Mouse (Mus musculus) liver, embryonic 14.5 days (tissue): ENCODE results near the gene Figla. TPM values are rescaled to one million over a fixed set of nuclear protein-coding genes. Genes with fewer than 3 reads are reported as not detected.

Source experiments
- ATAC-seq: fragments of 200-750 bp; cut with Nextera tagmentation; 2 replicates; pipeline ENCODE4 v1.8.0; 2017; ENCODE audit warnings: moderate number of reproducible peaks, mild to moderate bottlenecking, moderate library complexity; ENCODE audit not compliant: insufficient read depth
- DNase-seq, 3 experiments: peaks; one replicate each; pipeline ENCODE4 v3.0.0-alpha.2; 2012 to 2013; ENCODE audit warnings: low read depth in 3 of 3, low spot score in 3 of 3
- H3K27ac ChIP-seq: fragments of 300-500 bp; sonication (generic); 2 replicates; pipeline ENCODE4 v1.5.1; 2014; ENCODE audit warnings: moderate library complexity, mild to moderate bottlenecking, control low read depth, inconsistent platforms
- H3K27me3 ChIP-seq: fragments of 300-500 bp; sonication (generic); 2 replicates; pipeline ENCODE4 v1.6.1; 2014; ENCODE audit warnings: mild to moderate bottlenecking, low read length, moderate library complexity; ENCODE audit not compliant: control insufficient read depth, insufficient read depth
- H3K36me3 ChIP-seq: fragments of 300-500 bp; sonication (generic); replicated peaks from 2 replicates; pipeline ENCODE4 v1.6.1; 2014; ENCODE audit warnings: low read depth; ENCODE audit not compliant: control insufficient read depth, insufficient read depth
- H3K4me1 ChIP-seq, 2 experiments: fragments of 200-500 bp in 1 of 2; fragments of 300-500 bp in 1 of 2; sonication (generic) in 1 of 2; replicated peaks; 2 replicates each; pipeline ENCODE4 v1.6.1; 2012 to 2014; ENCODE audit warnings: antibody characterized with exemption in 1 of 2, inconsistent platforms in 1 of 2, low read length in 1 of 2; ENCODE audit not compliant: control insufficient read depth in 2 of 2, insufficient read depth in 2 of 2
- H3K4me2 ChIP-seq: fragments of 300-500 bp; sonication (generic); 2 replicates; pipeline ENCODE4 v1.6.1; 2014; ENCODE audit warnings: low read depth, mild to moderate bottlenecking, control low read depth, moderate library complexity
- H3K4me3 ChIP-seq, 2 experiments: fragments of 200-500 bp in 1 of 2; fragments of 300-500 bp in 1 of 2; sonication (generic) in 1 of 2; 2 replicates each; pipeline ENCODE4 v1.5.1; 2012 to 2014; ENCODE audit warnings: low read depth in 2 of 2, low read length in 2 of 2, mild to moderate bottlenecking in 2 of 2, control low read depth in 1 of 2, inconsistent platforms in 1 of 2, moderate library complexity in 1 of 2; ENCODE audit not compliant: insufficient read depth in 1 of 2
- H3K9ac ChIP-seq: fragments of 300-500 bp; sonication (generic); replicated peaks from 2 replicates; pipeline ENCODE4 v1.6.1; 2014; ENCODE audit warnings: mild to moderate bottlenecking, control low read depth, moderate library complexity
- H3K9me3 ChIP-seq: fragments of 300-500 bp; sonication (generic); 2 replicates; pipeline ENCODE4 v1.6.1; 2016; ENCODE audit warnings: low read length, mixed read lengths; ENCODE audit not compliant: control insufficient read depth
- CTCF ChIP-seq: IDR thresholded peaks from 2 replicates; pipeline ENCODE4 v1.5.1; 2016; ENCODE audit warnings: antibody characterized with exemption, low read depth, control low read depth
- EP300 ChIP-seq: IDR thresholded peaks from 2 replicates; pipeline ENCODE4 v1.6.1; 2016; ENCODE audit warnings: antibody characterized with exemption, low read depth
- WGBS: fragments of 180-500 bp; shearing (Covaris S2); extraction: QIAGEN DNeasy Blood & Tissue Kit; methylation state at CpG from one replicate; pipeline ENCODE4 v1.1.7; 2014; ENCODE audit not compliant: insufficient replicate concordance; 5-methylcytosine and 5-hydroxymethylcytosine counted together
- polyA plus RNA-seq, 2 experiments: library from polyadenylated mRNA; depleted of rRNA in 1 of 2; stranded (reverse) in 1 of 2; unstranded in 1 of 2; fragments of >200 nt; fragmentation: Nextera tagmentation in 1 of 2; extraction: Ambion mirVana in 1 of 2; gene quantifications; 2 replicates each; pipeline versions ENCODE4 v1.2.1 to v1.2.3; 2012 to 2014

The Figla gene
- polyA plus RNA-seq, 2 experiments: not detected

GRCm38 (mm10) chr6:86040140-86040539 lies 24.2 kb downstream of the Figla start:
- TF ChIP-seq CTCF (no peak), EP300 (no peak)
- DNase-seq: no peak
- Histone ChIP-seq H3K27me3 (no peaks in the 10 kb centered on the region), H3K4me1 (no peaks in the 10 kb centered on the region), H3K27ac (no peak overlapping the region), H3K9ac (no peak overlapping the region), H3K4me2 (no peak overlapping the region), H3K36me3 (no peaks in the 10 kb centered on the region), H3K9me3 (no peaks in the 10 kb centered on the region), H3K4me3 (no peak overlapping the region)
- no peak for ATAC-seq
- 58% methylated on average over 1 of the region's 1 CpGs for WGBS

GRCm38 (mm10) chr6:86047510-86047909 lies 31.5 kb downstream of the Figla start:
- ATAC-seq (no peak), DNase-seq (no peak)
- no peaks in the 10 kb centered on the region for H3K36me3 ChIP-seq
- H3K4me2 ChIP-seq: no peak overlapping the region
- no peak overlapping the region for H3K9ac ChIP-seq
- H3K27ac ChIP-seq: no peak overlapping the region
- no peaks in the 10 kb centered on the region for H3K27me3 ChIP-seq
- peaks cover 0 to 13% of the 10 kb centered on the region in 2 experiments; a peak in 2 of 4 replicates for H3K4me1 ChIP-seq
- no peak overlapping the region for H3K4me3 ChIP-seq
- no peaks in the 10 kb centered on the region for H3K9me3 ChIP-seq
- TF ChIP-seq CTCF (no peak), EP300 (no peak)
- WGBS: 77% methylated on average over 11 of the region's 11 CpGs

- no peak overlapping the region for H3K4me2 ChIP-seq
- DNase-seq (no peak), ATAC-seq (no peak)
- H3K36me3 ChIP-seq: no peaks in the 10 kb centered on the region
- H3K4me3 ChIP-seq: no peak overlapping the region
- peaks cover under 1 to 19% of the 10 kb centered on the region in 2 experiments for H3K4me1 ChIP-seq
- WGBS: 70% methylated on average over 5 of the region's 5 CpGs
- TF ChIP-seq EP300: no peak
- no peak for TF ChIP-seq CTCF
- no peaks in the 10 kb centered on the region for H3K9me3 ChIP-seq
- H3K9ac ChIP-seq: no peak overlapping the region
- H3K27me3 ChIP-seq: no peaks in the 10 kb centered on the region
- no peak overlapping the region for H3K27ac ChIP-seq
Observed at GRCm38 (mm10) chr6:86048509-86048908, 32.5 kb downstream of the Figla start.

DNA sequence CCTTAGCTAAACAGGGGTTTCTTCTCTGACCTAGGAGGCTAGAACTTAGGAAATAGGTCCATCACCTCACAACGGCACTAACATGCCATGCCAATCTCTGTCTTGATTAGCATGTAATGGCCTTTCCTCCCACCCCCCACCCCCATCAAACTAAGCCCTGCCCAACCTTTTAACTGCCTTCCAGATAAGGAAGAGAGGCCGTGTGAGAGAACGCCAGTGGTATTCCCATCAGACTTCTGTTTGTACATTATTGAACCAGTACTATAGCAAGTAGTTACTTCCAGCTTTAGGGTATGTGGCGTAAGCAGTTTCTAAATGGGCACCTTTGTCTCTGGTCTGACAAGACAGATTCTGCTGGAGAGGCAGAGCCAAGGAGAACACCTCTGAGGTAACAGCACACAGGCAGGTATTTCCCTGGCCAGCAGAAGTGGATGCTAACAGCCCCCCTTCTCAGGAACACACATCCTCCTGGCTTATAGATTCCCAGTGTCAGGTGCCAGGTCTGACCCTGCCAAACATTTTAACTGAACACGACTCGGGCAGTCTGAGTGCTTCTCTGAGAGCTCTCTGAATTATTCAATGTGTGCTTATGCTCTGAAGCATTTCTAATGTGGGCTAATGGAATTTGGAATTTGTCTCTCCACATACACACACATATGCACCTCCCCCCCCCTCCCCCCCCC lies 34.8 kb downstream of the Figla start:
- no peaks in the 10 kb centered on the region for H3K27me3 ChIP-seq
- 40% methylated on average over 6 of the region's 6 CpGs for WGBS
- no peaks in the 10 kb centered on the region for H3K9me3 ChIP-seq
- H3K36me3 ChIP-seq: no peaks in the 10 kb centered on the region
- no peak overlapping the region for H3K4me3 ChIP-seq
- no peak overlapping the region for H3K27ac ChIP-seq
- no peak overlapping the region for H3K9ac ChIP-seq
- ATAC-seq (no peak), DNase-seq (no peak)
- peaks cover 3 to 26% of the 10 kb centered on the region in 2 experiments for H3K4me1 ChIP-seq
- no peak for TF ChIP-seq EP300
- no peak for TF ChIP-seq CTCF
- no peak overlapping the region for H3K4me2 ChIP-seq

DNA sequence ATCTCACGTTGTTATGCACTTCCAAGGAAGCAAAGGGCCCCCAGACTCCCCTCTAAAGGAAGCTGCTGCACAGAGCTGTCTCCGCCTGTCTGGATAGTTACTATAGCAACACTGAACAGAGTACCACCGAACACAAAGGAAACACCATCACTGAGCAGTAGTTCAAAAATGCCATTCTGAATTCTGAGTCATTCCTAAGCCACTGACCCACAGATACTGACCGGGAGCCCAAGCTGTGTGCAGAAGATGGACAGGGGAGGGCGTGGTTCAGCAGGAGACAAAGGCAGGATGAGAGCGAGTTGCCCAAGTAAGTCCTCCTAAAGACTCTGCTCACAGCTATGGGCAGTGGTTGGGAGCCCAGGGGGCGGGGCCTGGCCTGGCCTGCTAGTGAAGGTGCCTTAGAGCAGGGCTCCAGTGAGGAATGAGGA lies 36.1 kb downstream of the Figla start:
- 26% methylated on average over 7 of the region's 7 CpGs for WGBS
- Histone ChIP-seq H3K27me3 (no peaks in the 10 kb centered on the region), H3K27ac (no peak overlapping the region), H3K36me3 (no peaks in the 10 kb centered on the region), H3K4me2 (no peak overlapping the region), H3K4me3 (no peak overlapping the region), H3K4me1 (peaks cover 3 to 26% of the 10 kb centered on the region in 2 experiments), H3K9me3 (no peaks in the 10 kb centered on the region), H3K9ac (no peak overlapping the region)
- DNase-seq (no peak), ATAC-seq (no peak)
- TF ChIP-seq CTCF (no peak), EP300 (no peak)
